Mouse (Mus musculus): ENCODE results near the gene Kcna3.

DNA sequence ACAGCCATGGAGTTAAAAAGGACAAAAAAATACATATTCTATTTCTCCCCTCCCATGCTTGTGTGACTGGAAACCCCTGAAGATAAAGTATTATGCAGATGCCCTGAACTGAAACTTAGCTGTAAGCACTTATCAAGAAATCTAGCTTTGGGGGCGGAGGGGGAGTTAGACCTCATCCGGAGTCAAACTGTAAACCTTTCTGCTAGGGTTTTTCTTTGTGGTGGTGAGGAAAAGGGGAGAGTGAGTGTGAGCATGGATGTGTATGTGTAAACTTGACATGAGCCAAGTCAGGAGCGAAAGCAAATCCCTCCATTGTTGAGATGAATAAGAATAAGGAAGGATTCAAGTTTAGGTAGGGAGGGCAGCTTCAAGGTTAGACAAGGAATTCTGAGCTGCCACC, 44.8 kb downstream of the Kcna3 start:
- TF ChIP-seq CTCF (IDR thresholded peaks at IDR 0.05; ENCODE audit: control insufficient read depth, insufficient read depth, insufficient replicate concordance, low read depth, low read length) (no peak), POLR2A (IDR thresholded peaks at IDR 0.05; ENCODE audit: control insufficient read depth, low read depth, low read length) (no peak)
